Mouse (Mus musculus): ENCODE data around the gene Elfn1. TPM values are rescaled to one million over a fixed set of nuclear protein-coding genes. Genes with fewer than 3 reads are reported as not detected.

Elfn1 gene
- total and polyA plus RNA-seq, 3 experiments = 0.04 to 0.06 TPM; not detected in 1

- Histone ChIP-seq H3K4me1 (ENCODE audit: control insufficient read depth in 1 of 2, insufficient read depth in 2 of 2) (peaks cover 2 to 6% of the 10 kb centered on the region in 2 experiments), H3K4me3 (replicated peaks in 1 of 3; ENCODE audit: low read depth in 2 of 3, low read length in 2 of 3, poor library complexity in 1 of 3) (no peak overlapping the region), H3K36me3 (replicated peaks in 1 of 2; ENCODE audit: control insufficient read depth in 1 of 2, insufficient read depth in 1 of 2, low read length in 1 of 2) (no peaks in the 10 kb centered on the region), H3K27ac (ENCODE audit: insufficient read depth, low read depth) (no peak overlapping the region), H3K9ac (ENCODE audit: insufficient read depth, low read depth) (no peak overlapping the region), H3K79me2 (replicated peaks; ENCODE audit: control insufficient read depth, extremely low read depth, insufficient read depth, poor library complexity, severe bottlenecking) (no peaks in the 10 kb centered on the region), H3K4me2 (ENCODE audit: insufficient read depth, low read depth, poor library complexity, severe bottlenecking) (no peak overlapping the region), H3K27me3 (replicated peaks) (peaks cover 44% of the 10 kb centered on the region), H3K9me3 (replicated peaks; ENCODE audit: low read length) (no peaks in the 10 kb centered on the region)
- in situ Hi-C loops (cut with MboI; ENCODE audit: low pct_ligation_motif_present, low pct_unique_long_range_greater_than_20kb, low sequenced_read_pairs) (no loop called here), dilution Hi-C loops (cut with MboI; ENCODE audit: extremely low pct_ligation_motif_present, extremely low pct_unique_long_range_greater_than_20kb, low sequenced_read_pairs) (no loop called here)
- no peak for DNase-seq (ENCODE audit: extremely low read depth)
- TF ChIP-seq USF2 (conservative IDR thresholded peaks at IDR 0.05; ENCODE audit: low read depth, low read length) (no peak), ZNF384 (IDR thresholded peaks at IDR 0.05; ENCODE audit: low read depth, low read length) (no peak)
These were observed 47.2 kb upstream of the Elfn1 start for GRCm38 (mm10) chr5:139860328-139861104.

- dilution Hi-C loops (cut with MboI; ENCODE audit: extremely low pct_ligation_motif_present, extremely low pct_unique_long_range_greater_than_20kb, low sequenced_read_pairs) (no loop called here), in situ Hi-C loops (cut with MboI; ENCODE audit: low pct_ligation_motif_present, low pct_unique_long_range_greater_than_20kb, low sequenced_read_pairs) (no loop called here)
- no peak overlapping the region for H3K4me3 ChIP-seq (replicated peaks in 1 of 3; ENCODE audit: low read depth in 2 of 3, low read length in 2 of 3, poor library complexity in 1 of 3)
- DNase-seq (ENCODE audit: extremely low read depth) = no peak
- no peak overlapping the region for H3K27ac ChIP-seq (ENCODE audit: insufficient read depth, low read depth)
- H3K9ac ChIP-seq (ENCODE audit: insufficient read depth, low read depth) = no peak overlapping the region
- no peaks in the 10 kb centered on the region for H3K36me3 ChIP-seq (replicated peaks in 1 of 2; ENCODE audit: control insufficient read depth in 1 of 2, insufficient read depth in 1 of 2, low read length in 1 of 2)
- TF ChIP-seq BHLHE40 (IDR thresholded peaks at IDR 0.05; ENCODE audit: low read depth, low read length) (no peak), ETS1 (conservative IDR thresholded peaks at IDR 0.05; ENCODE audit: low read depth, low read length) (no peak)
- H3K79me2 ChIP-seq (replicated peaks; ENCODE audit: control insufficient read depth, extremely low read depth, insufficient read depth, poor library complexity, severe bottlenecking) = no peaks in the 10 kb centered on the region
- peaks cover 2 to 6% of the 10 kb centered on the region in 2 experiments for H3K4me1 ChIP-seq (ENCODE audit: control insufficient read depth in 1 of 2, insufficient read depth in 2 of 2)
- no peaks in the 10 kb centered on the region for H3K9me3 ChIP-seq (replicated peaks; ENCODE audit: low read length)
- H3K4me2 ChIP-seq (ENCODE audit: insufficient read depth, low read depth, poor library complexity, severe bottlenecking) = no peak overlapping the region
- peaks cover 51% of the 10 kb centered on the region for H3K27me3 ChIP-seq (replicated peaks)
These were observed 45.0 kb upstream of the Elfn1 start for GRCm38 (mm10) chr5:139862759-139863158.

- no peaks in the 10 kb centered on the region for H3K36me3 ChIP-seq (replicated peaks in 1 of 2; ENCODE audit: control insufficient read depth in 1 of 2, insufficient read depth in 1 of 2, low read length in 1 of 2)
- peaks cover 64% of the 10 kb centered on the region for H3K27me3 ChIP-seq (replicated peaks)
- peaks cover 2% of the 10 kb centered on the region for H3K9me3 ChIP-seq (replicated peaks; ENCODE audit: low read length)
- no peak for DNase-seq (ENCODE audit: extremely low read depth)
- dilution Hi-C loops (cut with MboI; ENCODE audit: extremely low pct_ligation_motif_present, extremely low pct_unique_long_range_greater_than_20kb, low sequenced_read_pairs) (no loop called here), in situ Hi-C loops (cut with MboI; ENCODE audit: low pct_ligation_motif_present, low pct_unique_long_range_greater_than_20kb, low sequenced_read_pairs) (no loop called here)
- H3K4me3 ChIP-seq (replicated peaks in 1 of 3; ENCODE audit: low read depth in 2 of 3, low read length in 2 of 3, poor library complexity in 1 of 3) = no peak overlapping the region
- no peak for TF ChIP-seq E2F4 (IDR thresholded peaks at IDR 0.05; ENCODE audit: insufficient replicate concordance, low read depth, low read length)
- TF ChIP-seq POLR2A (IDR thresholded peaks at IDR 0.05; ENCODE audit: low read depth, low read length) = no peak
- TF ChIP-seq MAZ (IDR thresholded peaks at IDR 0.05; ENCODE audit: low read depth, low read length) = no peak
- TF ChIP-seq BHLHE40 (IDR thresholded peaks at IDR 0.05; ENCODE audit: low read depth, low read length) = no peak
- no peak for TF ChIP-seq ELF1 (IDR thresholded peaks at IDR 0.05; ENCODE audit: low read depth, low read length)
- no peak for TF ChIP-seq MEF2A (IDR thresholded peaks at IDR 0.05; ENCODE audit: borderline replicate concordance, low read depth, low read length)
- no peak for TF ChIP-seq KAT2A (IDR thresholded peaks at IDR 0.05; ENCODE audit: insufficient replicate concordance, low read length)
- no peak for TF ChIP-seq MXI1 (IDR thresholded peaks at IDR 0.05; ENCODE audit: low read depth, low read length)
- no peak for TF ChIP-seq IRF4 (IDR thresholded peaks at IDR 0.05; ENCODE audit: low read depth, low read length)
- no peak for TF ChIP-seq USF1 (IDR thresholded peaks at IDR 0.05; ENCODE audit: low read depth, low read length)
- no peak for TF ChIP-seq GABPA (IDR thresholded peaks at IDR 0.05; ENCODE audit: insufficient replicate concordance, low read depth, low read length)
- TF ChIP-seq RCOR1 (conservative IDR thresholded peaks at IDR 0.05; ENCODE audit: low read depth, low read length) = no peak
- no peak for TF ChIP-seq CHD1 (IDR thresholded peaks at IDR 0.05; ENCODE audit: low read depth, low read length)
- TF ChIP-seq MAFK (IDR thresholded peaks at IDR 0.05; ENCODE audit: insufficient replicate concordance, low read length) = no peak
- TF ChIP-seq ZKSCAN1 (IDR thresholded peaks at IDR 0.05; ENCODE audit: borderline replicate concordance, low read depth, low read length) = no peak
- no peak for TF ChIP-seq SMC3 (IDR thresholded peaks at IDR 0.05; ENCODE audit: low read depth, low read length)
- no peak for TF ChIP-seq TBP (conservative IDR thresholded peaks at IDR 0.05; ENCODE audit: low read depth, low read length)
- TF ChIP-seq UBTF (IDR thresholded peaks at IDR 0.05; ENCODE audit: low read depth, low read length) = no peak
- TF ChIP-seq NELFE (IDR thresholded peaks at IDR 0.05; ENCODE audit: low read depth, low read length) = no peak
- no peak for TF ChIP-seq POLR2AphosphoS2 (IDR thresholded peaks at IDR 0.05; ENCODE audit: low read depth, low read length)
- H3K79me2 ChIP-seq (replicated peaks; ENCODE audit: control insufficient read depth, extremely low read depth, insufficient read depth, poor library complexity, severe bottlenecking) = no peaks in the 10 kb centered on the region
- H3K9ac ChIP-seq (ENCODE audit: insufficient read depth, low read depth) = no peak overlapping the region
- H3K4me1 ChIP-seq (ENCODE audit: control insufficient read depth in 1 of 2, insufficient read depth in 2 of 2) = no peaks in the 10 kb centered on the region
- H3K27ac ChIP-seq (ENCODE audit: insufficient read depth, low read depth) = no peak overlapping the region
- no peak overlapping the region for H3K4me2 ChIP-seq (ENCODE audit: insufficient read depth, low read depth, poor library complexity, severe bottlenecking)
These were observed 36.9 kb upstream of the Elfn1 start for GRCm38 (mm10) chr5:139870886-139871285.
